Mouse (Mus musculus): ENCODE measurements at regions not wholly inside any gene's neighbourhood (a gene's known extent, or its start where the extent isn't known, plus 50 kb on each side); places are given as distances from the start of the nearest gene placed in this dataset.

- TF ChIP-seq POLR2A (IDR thresholded peaks at IDR 0.05; ENCODE audit: low read depth, low read length): no peak
- no peak for TF ChIP-seq CTCF (conservative IDR thresholded peaks at IDR 0.05; ENCODE audit: insufficient read depth, insufficient read length, low read depth, low read length)
Measured at GRCm38 (mm10) chr7:136137831-136138602, 421.9 kb upstream of the Mki67 start.
